Mouse (Mus musculus): ENCODE measurements around the gene Slc2a8. TPM values are rescaled to one million over a fixed set of nuclear protein-coding genes. Genes with fewer than 3 reads are reported as not detected.

Gene Slc2a8
- polyA plus RNA-seq, 1 experiment from 2014 or later = 9.1 TPM

DNA sequence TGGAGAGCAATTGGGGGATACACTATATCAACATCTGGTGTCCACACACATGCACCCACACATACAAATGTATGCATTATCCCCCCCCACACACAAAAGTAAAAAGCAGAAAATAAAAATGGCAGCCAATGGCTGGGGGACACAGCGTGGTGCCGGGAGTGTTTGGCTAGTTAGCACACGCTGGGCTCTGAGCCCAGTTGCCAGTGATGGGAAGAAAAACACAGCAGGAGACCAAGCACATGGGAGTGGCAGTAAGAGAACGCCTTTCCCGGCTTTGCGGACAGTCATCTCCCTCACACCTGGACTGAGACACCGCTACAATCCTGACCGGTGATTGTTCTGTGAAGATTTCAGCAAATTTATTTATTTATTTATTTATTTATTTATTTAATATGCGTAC lies 10.6 kb downstream of the Slc2a8 start:
- no peak for ATAC-seq (ENCODE audit: insufficient read depth)
- H3K27me3 ChIP-seq = no peaks in the 10 kb centered on the region
- WGBS (ENCODE audit: insufficient replicate concordance) = 72% methylated on average over 9 of the region's 9 CpGs
- no peak overlapping the region for H3K9ac ChIP-seq
- peaks cover 21% of the 10 kb centered on the region for H3K4me1 ChIP-seq (replicated peaks)
- H3K36me3 ChIP-seq (replicated peaks) = no peaks in the 10 kb centered on the region
- H3K4me3 ChIP-seq (replicated peaks) = no peak overlapping the region
- no peak overlapping the region for H3K4me2 ChIP-seq
- H3K9me3 ChIP-seq (replicated peaks) = no peaks in the 10 kb centered on the region
- no peak overlapping the region for H3K27ac ChIP-seq (replicated peaks)

DNA sequence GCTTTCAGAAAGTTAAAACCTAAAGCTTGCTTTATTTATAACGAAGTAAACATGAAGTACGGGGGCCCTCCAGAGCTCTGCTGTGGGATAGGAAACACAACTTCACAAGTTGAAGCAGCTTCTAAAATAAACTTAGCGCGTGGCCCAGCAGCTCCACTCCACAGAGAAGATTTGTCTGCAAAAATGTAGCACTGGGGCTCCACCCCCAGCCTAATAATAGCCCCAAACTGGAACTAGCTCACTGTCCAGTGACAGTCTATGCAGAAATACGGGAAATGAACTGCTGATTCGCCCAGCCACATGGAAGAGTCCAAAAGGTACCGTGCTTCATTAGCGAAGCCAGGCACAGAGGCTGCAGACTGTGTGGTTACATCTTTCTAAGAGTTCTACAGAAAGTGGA lies 12.6 kb downstream of the Slc2a8 start:
- Histone ChIP-seq H3K27me3 (no peaks in the 10 kb centered on the region), H3K4me1 (replicated peaks) (peaks cover 37% of the 10 kb centered on the region), H3K4me3 (replicated peaks) (no peak overlapping the region), H3K27ac (replicated peaks) (no peak overlapping the region), H3K36me3 (replicated peaks) (peaks cover 8% of the 10 kb centered on the region), H3K4me2 (no peak overlapping the region), H3K9ac (no peak overlapping the region), H3K9me3 (replicated peaks) (no peaks in the 10 kb centered on the region)
- 62% methylated on average over 8 of the region's 8 CpGs for WGBS (ENCODE audit: insufficient replicate concordance)
- ATAC-seq (ENCODE audit: insufficient read depth) = no peak

DNA sequence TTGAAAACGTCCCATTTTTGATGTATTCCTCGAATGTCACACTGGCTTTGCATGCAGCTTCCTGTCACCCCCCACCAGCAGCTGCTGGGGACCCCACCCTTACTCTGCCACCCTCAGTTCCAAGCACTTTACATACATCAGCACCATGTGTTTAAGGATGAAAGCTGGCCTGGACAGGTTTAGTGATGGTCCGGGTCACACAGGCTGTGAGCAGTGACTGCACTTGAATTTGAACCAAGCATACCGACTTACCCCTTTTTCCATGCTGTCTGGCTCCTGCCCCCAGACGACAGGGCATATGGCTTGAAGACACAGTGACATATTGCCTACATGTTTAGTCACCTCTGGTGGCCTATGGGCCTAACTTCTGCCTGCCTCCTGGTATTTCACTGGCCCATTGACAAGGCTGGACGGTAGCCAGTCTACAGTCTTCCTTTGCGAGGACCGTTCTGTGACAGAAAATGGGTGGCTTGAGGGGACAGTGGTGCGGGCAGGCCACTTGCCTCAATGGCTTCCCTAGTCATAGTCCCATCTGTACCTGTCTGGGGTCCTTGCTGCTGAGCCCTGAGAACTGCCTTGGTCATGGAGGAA lies 13.8 kb downstream of the Slc2a8 start:
- no peak overlapping the region for H3K27ac ChIP-seq (replicated peaks)
- peak overlapping the region; percentile 78; the same call in 1 of the 2 replicates for H3K4me3 ChIP-seq (replicated peaks)
- H3K27me3 ChIP-seq = no peaks in the 10 kb centered on the region
- no peak overlapping the region for H3K9ac ChIP-seq
- H3K9me3 ChIP-seq (replicated peaks) = no peaks in the 10 kb centered on the region
- peaks cover 20% of the 10 kb centered on the region for H3K36me3 ChIP-seq (replicated peaks)
- peaks cover 49% of the 10 kb centered on the region for H3K4me1 ChIP-seq (replicated peaks)
- ATAC-seq (ENCODE audit: insufficient read depth) = no peak
- 73% methylated on average over 9 of the region's 9 CpGs for WGBS (ENCODE audit: insufficient replicate concordance)
- peak overlapping the region; percentile 88; the same call in 1 of the 2 replicates for H3K4me2 ChIP-seq

DNA sequence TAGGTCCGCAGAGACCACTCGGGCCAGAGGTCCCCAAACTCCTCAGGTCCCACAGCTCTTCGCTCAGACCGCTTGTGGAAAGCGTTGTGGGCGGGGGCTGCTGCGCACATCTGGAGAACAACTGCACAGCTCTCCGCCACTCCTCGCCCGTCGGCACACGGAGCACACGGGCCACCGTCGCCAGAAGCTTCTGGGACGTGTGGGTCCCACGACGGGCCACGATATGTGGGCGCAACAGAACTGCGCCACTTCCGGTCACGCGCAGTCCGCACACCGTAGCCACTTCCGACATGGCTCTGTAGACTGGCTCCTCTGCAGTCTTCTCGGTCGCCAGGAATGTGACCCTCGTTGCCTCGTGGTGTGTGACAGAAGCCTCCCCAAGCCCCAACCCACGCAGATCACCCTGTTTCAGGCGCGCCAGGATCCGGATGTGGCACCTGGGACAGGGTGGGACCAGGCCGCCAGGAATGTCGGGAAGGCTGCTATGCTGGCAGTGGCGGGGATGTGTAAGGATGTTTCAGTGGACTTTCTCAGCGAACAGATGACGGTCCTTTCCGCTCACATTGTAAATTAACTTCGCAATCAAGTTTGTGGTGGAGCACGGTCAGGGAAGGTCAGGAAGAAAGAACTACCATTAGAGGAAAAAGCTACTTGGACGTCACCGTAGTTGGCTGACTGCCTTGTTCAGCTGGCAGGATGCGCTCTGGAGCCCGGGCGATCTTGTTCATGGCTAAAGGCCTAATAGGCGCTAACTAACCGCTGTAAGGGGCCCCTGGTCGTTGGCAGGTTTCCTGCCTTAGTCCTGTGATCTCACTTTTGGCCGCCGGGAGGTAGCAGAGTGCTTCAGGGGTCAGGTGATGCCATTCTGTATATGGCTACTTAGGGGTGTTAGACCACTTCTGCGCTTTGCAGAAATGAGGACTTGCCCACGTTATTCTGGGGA lies 14.9 kb downstream of the Slc2a8 start:
- peaks cover 61% of the 10 kb centered on the region for H3K4me1 ChIP-seq (replicated peaks)
- H3K4me2 ChIP-seq = peak overlapping the region; percentile 88
- peak; percentile 76 for ATAC-seq (ENCODE audit: insufficient read depth)
- no peaks in the 10 kb centered on the region for H3K9me3 ChIP-seq (replicated peaks)
- H3K4me3 ChIP-seq (replicated peaks) = peak overlapping the region; percentile 78
- H3K27ac ChIP-seq (replicated peaks) = peak overlapping the region; percentile 90
- H3K27me3 ChIP-seq = no peaks in the 10 kb centered on the region
- under 1% methylated on average over 55 of the region's 55 CpGs for WGBS (ENCODE audit: insufficient replicate concordance)
- peak overlapping the region; percentile 72 for H3K9ac ChIP-seq
- peaks cover 26% of the 10 kb centered on the region for H3K36me3 ChIP-seq (replicated peaks)

DNA sequence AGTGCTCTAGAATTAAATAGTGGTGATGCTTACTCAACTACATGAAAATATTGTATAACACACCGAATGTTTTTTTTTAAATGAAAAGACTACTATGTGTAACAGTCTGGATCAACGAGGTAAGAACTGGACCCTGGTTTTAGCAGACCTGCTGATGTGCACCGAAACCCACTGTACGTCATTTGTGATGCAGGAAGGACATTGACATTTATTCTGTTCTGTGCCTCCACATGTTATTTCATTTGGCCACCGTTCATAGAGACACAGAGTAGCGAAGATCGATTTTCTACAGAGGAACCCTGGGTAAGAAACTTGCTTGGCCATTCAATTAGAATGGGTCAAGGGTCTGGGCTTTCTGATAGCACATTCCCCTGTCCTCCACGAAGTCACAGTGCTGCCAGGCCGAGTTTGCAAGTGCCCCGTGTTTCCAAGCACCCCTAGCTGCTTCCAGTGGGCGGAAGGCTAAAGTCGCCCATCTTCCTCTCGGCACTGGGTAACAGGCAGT lies 15.6 kb downstream of the Slc2a8 start:
- H3K27ac ChIP-seq (replicated peaks) = peak overlapping the region; percentile 90
- no peak; the same call in 1 of the 2 replicates for ATAC-seq (ENCODE audit: insufficient read depth)

DNA sequence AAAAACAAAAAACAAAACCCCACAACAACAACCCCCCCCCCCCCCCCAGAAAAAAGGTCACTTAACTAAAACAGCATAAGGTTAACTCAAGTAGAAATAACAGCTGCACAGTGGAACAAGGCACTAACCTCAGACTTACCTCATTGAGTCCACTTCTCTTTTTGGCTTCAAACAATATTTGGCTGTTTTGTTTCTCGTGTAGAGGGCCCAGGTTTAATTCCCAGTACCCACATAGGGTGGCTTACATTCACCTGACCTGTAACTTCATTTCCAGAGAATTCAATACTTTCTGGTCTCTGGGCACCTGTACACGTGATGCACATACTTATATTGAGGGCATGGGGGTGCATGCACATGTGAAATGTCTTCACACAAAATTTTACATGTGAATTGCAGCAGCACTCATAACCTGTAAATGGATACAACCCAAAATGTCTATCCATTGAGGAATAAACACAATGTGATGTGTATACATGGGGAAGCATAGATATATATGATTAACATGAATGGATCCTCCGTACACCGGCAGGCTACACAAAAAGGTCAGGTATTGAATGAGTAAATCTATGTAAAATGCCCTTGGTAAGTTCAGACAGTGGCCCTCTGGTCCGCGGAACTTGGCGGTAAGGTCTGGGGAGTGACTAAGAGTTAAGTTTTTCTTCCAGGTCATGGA lies 16.2 kb downstream of the Slc2a8 start:
- Histone ChIP-seq H3K9me3 (replicated peaks) (no peaks in the 10 kb centered on the region), H3K4me2 (peak overlapping the region; percentile 88), H3K4me1 (replicated peaks) (peaks cover 72% of the 10 kb centered on the region), H3K36me3 (replicated peaks) (peaks cover 26% of the 10 kb centered on the region), H3K4me3 (replicated peaks) (peak overlapping the region; percentile 78), H3K27ac (replicated peaks) (peak overlapping the region; percentile 90), H3K9ac (no peak overlapping the region), H3K27me3 (no peaks in the 10 kb centered on the region)
- WGBS (ENCODE audit: insufficient replicate concordance) = 7% methylated on average over 7 of the region's 7 CpGs
- ATAC-seq (ENCODE audit: insufficient read depth) = no peak

More for the DNA sequence above, 15.6 kb downstream of the Slc2a8 start:
- 4% methylated on average over 13 of the region's 13 CpGs for WGBS (ENCODE audit: insufficient replicate concordance)
- peak overlapping the region; percentile 72 for H3K9ac ChIP-seq
- peak overlapping the region; percentile 88 for H3K4me2 ChIP-seq
- H3K36me3 ChIP-seq (replicated peaks) = peaks cover 26% of the 10 kb centered on the region
- H3K27me3 ChIP-seq = no peaks in the 10 kb centered on the region
- peak overlapping the region; percentile 78 for H3K4me3 ChIP-seq (replicated peaks)
- no peaks in the 10 kb centered on the region for H3K9me3 ChIP-seq (replicated peaks)
- H3K4me1 ChIP-seq (replicated peaks) = peaks cover 66% of the 10 kb centered on the region

DNA sequence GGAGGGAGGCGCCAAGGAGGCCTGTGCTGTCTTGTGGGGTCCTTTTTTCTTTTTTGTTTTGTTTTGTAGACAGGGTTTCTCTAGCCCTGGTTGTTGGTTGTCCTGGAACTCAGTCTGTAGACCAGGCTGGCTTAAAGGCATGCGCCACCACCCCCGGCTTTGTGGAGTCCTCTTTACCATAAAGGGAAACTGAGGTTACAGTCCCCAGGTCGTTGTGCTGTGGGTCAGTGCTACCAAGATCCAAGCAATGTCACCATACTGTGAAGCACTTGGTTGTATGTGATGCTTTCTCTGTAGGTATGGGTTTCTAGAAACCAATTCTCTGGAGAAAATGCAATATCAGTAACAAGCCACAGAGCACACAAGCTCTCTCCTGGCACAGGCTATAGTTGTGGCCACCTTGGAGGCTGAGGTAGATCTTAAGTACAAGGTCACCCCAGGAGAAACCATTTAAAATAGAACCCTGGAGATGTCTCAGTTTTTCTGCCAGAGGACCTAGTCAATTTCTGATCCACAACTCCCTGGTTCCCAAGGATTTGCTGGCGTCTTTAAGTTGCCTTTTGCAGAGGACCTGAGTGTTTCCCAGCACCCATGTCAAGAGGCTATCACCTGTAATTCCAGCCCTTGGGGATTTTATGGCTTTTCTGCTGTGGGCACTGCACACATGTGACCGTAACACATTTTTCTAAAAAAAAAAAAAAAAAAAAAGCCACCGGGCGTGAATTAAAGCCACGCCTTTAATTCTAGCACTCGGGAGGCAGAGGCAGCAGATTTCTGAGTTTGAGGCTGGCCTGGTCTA lies 17.0 kb downstream of the Slc2a8 start:
- H3K4me2 ChIP-seq = peak overlapping the region; percentile 97; the same call in 1 of the 2 replicates
- WGBS (ENCODE audit: insufficient replicate concordance) = 28% methylated on average over 10 of the region's 10 CpGs
- H3K27me3 ChIP-seq = no peaks in the 10 kb centered on the region
- peaks cover 26% of the 10 kb centered on the region for H3K36me3 ChIP-seq (replicated peaks)
- H3K27ac ChIP-seq (replicated peaks) = peak overlapping the region; percentile 84
- no peak for ATAC-seq (ENCODE audit: insufficient read depth)
- peak overlapping the region; percentile 30; the same call in 1 of the 2 replicates for H3K9ac ChIP-seq
- 0 out of 2 replicates have a peak overlapping the region, but pooled peaks have one; percentile 71 for H3K4me3 ChIP-seq (replicated peaks)
- no peaks in the 10 kb centered on the region for H3K9me3 ChIP-seq (replicated peaks)
- H3K4me1 ChIP-seq (replicated peaks) = peaks cover 80% of the 10 kb centered on the region

DNA sequence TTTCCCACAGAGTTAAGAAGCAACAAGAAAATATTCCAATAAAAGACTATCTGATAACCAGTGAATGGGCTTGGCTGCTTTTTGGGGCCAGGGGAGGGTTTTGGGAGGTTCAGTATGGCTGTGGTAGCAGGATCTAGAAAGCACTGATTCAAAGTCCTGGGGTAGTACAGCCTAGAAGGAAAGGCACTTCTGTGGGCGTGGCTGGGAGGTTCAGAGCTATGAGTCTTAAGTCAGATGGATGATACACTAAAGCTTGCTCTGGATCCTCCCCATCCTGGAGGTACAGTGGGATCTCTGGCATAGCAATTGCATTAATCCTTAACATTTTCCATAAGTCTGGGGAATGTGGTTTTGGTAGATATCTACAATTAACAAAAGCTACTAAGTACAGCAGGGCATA lies 17.9 kb downstream of the Slc2a8 start:
- ATAC-seq (ENCODE audit: insufficient read depth) = no peak
- WGBS (ENCODE audit: insufficient replicate concordance) = 41% methylated on average over 1 of the region's 1 CpGs
- Histone ChIP-seq H3K4me2 (peak overlapping the region; percentile 97), H3K4me3 (replicated peaks) (peak overlapping the region; percentile 71), H3K36me3 (replicated peaks) (peaks cover 26% of the 10 kb centered on the region), H3K4me1 (replicated peaks) (peaks cover 75% of the 10 kb centered on the region), H3K9me3 (replicated peaks) (no peaks in the 10 kb centered on the region), H3K27ac (replicated peaks) (peak overlapping the region; percentile 84; the same call in 1 of the 2 replicates), H3K27me3 (no peaks in the 10 kb centered on the region), H3K9ac (0 out of 2 replicates have a peak overlapping the region, but pooled peaks have one; percentile 4)

DNA sequence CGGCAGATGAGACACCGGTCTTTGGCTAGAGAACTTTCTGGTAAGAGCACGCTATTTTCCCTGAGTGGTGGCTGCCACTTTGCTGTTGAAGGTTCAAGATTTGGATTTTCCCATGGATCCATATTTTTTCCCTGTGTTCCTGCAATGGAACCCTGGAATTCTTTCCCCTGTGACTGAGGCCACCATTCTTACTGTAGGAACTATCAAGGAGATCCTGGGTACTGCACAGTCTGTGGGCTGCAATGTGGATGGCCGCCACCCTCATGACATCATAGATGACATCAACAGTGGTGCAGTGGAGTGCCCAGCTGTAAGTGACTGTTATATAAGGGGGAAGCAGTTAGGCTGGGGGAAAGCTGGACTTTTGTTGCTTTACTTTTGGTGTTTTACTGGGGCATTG lies 18.3 kb downstream of the Slc2a8 start:
- no peaks in the 10 kb centered on the region for H3K27me3 ChIP-seq
- H3K27ac ChIP-seq (replicated peaks) = peak overlapping the region; percentile 84; the same call in 1 of the 2 replicates
- 30% methylated on average over 4 of the region's 4 CpGs for WGBS (ENCODE audit: insufficient replicate concordance)
- peaks cover 75% of the 10 kb centered on the region for H3K4me1 ChIP-seq (replicated peaks)
- H3K36me3 ChIP-seq (replicated peaks) = peaks cover 26% of the 10 kb centered on the region
- H3K4me2 ChIP-seq = peak overlapping the region; percentile 97
- H3K9ac ChIP-seq = peak overlapping the region; percentile 75
- no peaks in the 10 kb centered on the region for H3K9me3 ChIP-seq (replicated peaks)
- peak overlapping the region; percentile 71 for H3K4me3 ChIP-seq (replicated peaks)
- ATAC-seq (ENCODE audit: insufficient read depth) = no peak

DNA sequence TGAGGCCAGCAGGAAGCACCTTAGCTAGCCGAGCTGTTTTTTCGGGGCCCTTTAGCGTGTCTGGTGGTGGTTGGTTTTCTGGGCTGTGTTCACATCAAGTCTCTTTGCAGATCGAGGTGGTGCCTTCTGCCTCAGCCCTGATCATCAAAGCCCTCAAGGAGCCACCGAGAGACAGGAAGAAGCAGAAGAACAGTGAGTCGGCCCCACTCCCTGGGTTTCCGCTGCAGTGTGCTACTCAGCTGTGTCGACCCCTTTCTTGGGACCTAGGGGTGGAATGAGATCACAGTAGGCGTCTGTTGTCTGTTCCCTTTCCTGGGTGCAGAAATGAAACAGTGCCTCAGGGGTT lies 19.0 kb downstream of the Slc2a8 start:
- H3K9me3 ChIP-seq (replicated peaks) = no peaks in the 10 kb centered on the region
- peaks cover 73% of the 10 kb centered on the region for H3K4me1 ChIP-seq (replicated peaks)
- H3K9ac ChIP-seq = peak overlapping the region; percentile 75
- ATAC-seq (ENCODE audit: insufficient read depth) = no peak
- peak overlapping the region; percentile 84 for H3K27ac ChIP-seq (replicated peaks)
- H3K36me3 ChIP-seq (replicated peaks) = peaks cover 26% of the 10 kb centered on the region
- H3K4me2 ChIP-seq = peak overlapping the region; percentile 97
- WGBS (ENCODE audit: insufficient replicate concordance) = 3% methylated on average over 9 of the region's 9 CpGs
- peak overlapping the region; percentile 71 for H3K4me3 ChIP-seq (replicated peaks)
- H3K27me3 ChIP-seq = no peaks in the 10 kb centered on the region
